Mouse (Mus musculus): ENCODE measurements around the gene Arhgef1. TPM values are rescaled to one million over a fixed set of nuclear protein-coding genes. Genes with fewer than 3 reads are reported as not detected.
A peak's percentile ranks its signal among the peaks of the same experiment; 100 is the strongest.

The Arhgef1 gene
- polyA plus RNA-seq (2015; fragmentation: Nextera tagmentation; extraction: Ambion mirVana): 86.9 and 97.5 TPM in 2 replicates

GRCm38 (mm10) chr7:24902630-24903443 is at the start of gene Arhgef1:
Gene Arhgef1 (plus strand): TSS chr7:24902912.
- peak within 1 kb of the TSS; percentile 78 for H3K4me3 ChIP-seq (replicated peaks)
- H3K27me3 ChIP-seq (replicated peaks): no peaks in the 10 kb centered on the region
- H3K27ac ChIP-seq: peak within 1 kb of the TSS; percentile 93
- no peaks in the 10 kb centered on the region for H3K9me3 ChIP-seq
- WGBS: 3% methylated on average over 65 of the region's 68 CpGs
- ATAC-seq (ENCODE audit: insufficient read depth, low FRiP score, low read depth): no peak; the same call in 1 of the 2 replicates
- H3K4me2 ChIP-seq: peak within 1 kb of the TSS; percentile 76
- no peaks in the 10 kb centered on the region; the same call in 1 of the 2 replicates for H3K36me3 ChIP-seq
- peak within 1 kb of the TSS; percentile 57 for H3K9ac ChIP-seq
- H3K4me1 ChIP-seq: peaks cover 33% of the 10 kb centered on the region

GRCm38 (mm10) chr7:24853233-24853563 is 49.5 kb upstream of the Arhgef1 start:
- no peaks in the 10 kb centered on the region for H3K4me1 ChIP-seq
- no peaks in the 10 kb centered on the region for H3K9me3 ChIP-seq
- H3K4me3 ChIP-seq (replicated peaks): no peak overlapping the region
- peak; percentile 41; the same call in 1 of the 2 replicates for ATAC-seq (ENCODE audit: insufficient read depth, low FRiP score, low read depth)
- no peak overlapping the region for H3K4me2 ChIP-seq
- H3K36me3 ChIP-seq: no peaks in the 10 kb centered on the region
- no peaks in the 10 kb centered on the region for H3K27me3 ChIP-seq (replicated peaks)
- no peak overlapping the region for H3K9ac ChIP-seq
- no peak overlapping the region for H3K27ac ChIP-seq

- Histone ChIP-seq H3K9me3 (no peaks in the 10 kb centered on the region), H3K27ac (peak overlapping the region; percentile 4; the same call in 1 of the 2 replicates), H3K27me3 (replicated peaks) (no peaks in the 10 kb centered on the region), H3K36me3 (no peaks in the 10 kb centered on the region), H3K4me3 (replicated peaks) (no peak overlapping the region), H3K4me1 (no peaks in the 10 kb centered on the region), H3K4me2 (no peak overlapping the region), H3K9ac (no peak overlapping the region)
- no peak for ATAC-seq (ENCODE audit: insufficient read depth, low FRiP score, low read depth)
- WGBS: 28% methylated on average over 7 of the region's 7 CpGs
Observed at GRCm38 (mm10) chr7:24853695-24854094, 49.0 kb upstream of the Arhgef1 start.

GRCm38 (mm10) chr7:24856460-24857120 is 46.1 kb upstream of the Arhgef1 start:
- 54% methylated on average over 6 of the region's 6 CpGs for WGBS

DNA sequence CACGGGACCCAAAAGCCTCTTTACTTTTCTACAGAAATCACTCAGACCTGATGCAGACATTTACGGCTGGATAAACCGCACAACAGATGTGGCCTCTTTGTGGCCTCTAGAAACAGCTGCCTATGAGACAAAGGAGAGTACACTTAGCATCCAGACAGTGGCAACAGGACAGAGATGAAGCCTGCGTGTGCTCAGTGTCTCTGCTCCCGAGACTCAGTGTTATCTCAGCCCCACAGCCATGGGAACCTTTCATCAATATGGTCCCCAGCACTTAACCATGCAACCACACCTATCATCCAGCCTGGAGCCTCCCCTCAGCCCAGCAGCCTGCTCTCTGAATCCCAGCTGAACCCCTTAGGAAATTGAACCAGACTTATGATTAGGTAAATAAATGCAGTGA is 43.5 kb upstream of the Arhgef1 start:
- no peaks in the 10 kb centered on the region for H3K4me1 ChIP-seq
- ATAC-seq (ENCODE audit: insufficient read depth, low FRiP score, low read depth): peak; percentile 90; the same call in 1 of the 2 replicates
- no peaks in the 10 kb centered on the region for H3K9me3 ChIP-seq
- WGBS: 68% methylated on average over 5 of the region's 5 CpGs
- no peaks in the 10 kb centered on the region for H3K36me3 ChIP-seq
- no peaks in the 10 kb centered on the region for H3K27me3 ChIP-seq (replicated peaks)
- no peak overlapping the region for H3K4me3 ChIP-seq (replicated peaks)
- no peak overlapping the region for H3K9ac ChIP-seq
- no peak overlapping the region for H3K4me2 ChIP-seq
- no peak overlapping the region for H3K27ac ChIP-seq

More at GRCm38 (mm10) chr7:24856460-24857120, 46.1 kb upstream of the Arhgef1 start:
- Histone ChIP-seq H3K9ac (no peak overlapping the region), H3K27me3 (replicated peaks) (no peaks in the 10 kb centered on the region), H3K9me3 (no peaks in the 10 kb centered on the region), H3K36me3 (no peaks in the 10 kb centered on the region), H3K4me2 (no peak overlapping the region), H3K4me1 (no peaks in the 10 kb centered on the region), H3K4me3 (replicated peaks) (no peak overlapping the region), H3K27ac (no peak overlapping the region)
- no peak for ATAC-seq (ENCODE audit: insufficient read depth, low FRiP score, low read depth)

DNA sequence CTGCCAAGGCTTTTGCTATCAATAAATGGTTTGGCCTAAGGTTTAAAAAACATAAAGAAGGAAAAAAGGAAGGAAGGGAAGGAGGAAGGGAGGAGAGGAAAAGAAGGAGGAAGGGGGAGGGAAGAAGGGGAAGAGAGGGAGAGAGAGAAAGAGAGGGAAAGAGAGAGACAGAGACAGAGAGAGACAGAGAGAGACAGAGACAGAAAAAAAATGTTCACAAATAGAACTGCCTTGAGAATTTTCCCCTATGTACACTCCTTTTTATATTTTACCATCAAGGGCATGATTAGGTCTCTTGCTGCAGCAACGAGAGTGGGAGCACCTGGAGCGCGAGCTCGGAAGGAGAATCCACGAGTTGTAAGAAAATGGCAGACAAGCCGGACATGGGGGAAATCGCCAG is 40.8 kb upstream of the Arhgef1 start, which contains the start of gene Gm9844:
Gene Gm9844 (plus strand): TSS at position 301 of the 400 bp plus-strand sequence.
- 77% methylated on average over 7 of the region's 7 CpGs for WGBS
- Histone ChIP-seq H3K4me2 (no peak within 1 kb of the TSS), H3K9ac (no peak within 1 kb of the TSS), H3K27ac (no peak within 1 kb of the TSS), H3K4me1 (no peaks in the 10 kb centered on the region), H3K9me3 (no peaks in the 10 kb centered on the region), H3K27me3 (replicated peaks) (no peaks in the 10 kb centered on the region), H3K36me3 (no peaks in the 10 kb centered on the region), H3K4me3 (replicated peaks) (no peak within 1 kb of the TSS)
- no peak for ATAC-seq (ENCODE audit: insufficient read depth, low FRiP score, low read depth)

- no peak overlapping the region for H3K9ac ChIP-seq
- ATAC-seq (ENCODE audit: insufficient read depth, low FRiP score, low read depth): no peak
- H3K27me3 ChIP-seq (replicated peaks): no peaks in the 10 kb centered on the region
- H3K27ac ChIP-seq: no peak overlapping the region
- no peak overlapping the region for H3K4me2 ChIP-seq
- H3K9me3 ChIP-seq: no peaks in the 10 kb centered on the region
- no peak overlapping the region for H3K4me3 ChIP-seq (replicated peaks)
- no peaks in the 10 kb centered on the region for H3K4me1 ChIP-seq
- 79% methylated on average over 4 of the region's 4 CpGs for WGBS
- H3K36me3 ChIP-seq: no peaks in the 10 kb centered on the region
Observed at GRCm38 (mm10) chr7:24862853-24863252, 39.9 kb upstream of the Arhgef1 start.

- no peak overlapping the region for H3K4me3 ChIP-seq (replicated peaks)
- H3K9me3 ChIP-seq: no peaks in the 10 kb centered on the region
- no peak overlapping the region for H3K9ac ChIP-seq
- H3K36me3 ChIP-seq: no peaks in the 10 kb centered on the region
- 33% methylated on average over 6 of the region's 6 CpGs for WGBS
- H3K4me2 ChIP-seq: no peak overlapping the region
- H3K27ac ChIP-seq: no peak overlapping the region
- H3K27me3 ChIP-seq (replicated peaks): no peaks in the 10 kb centered on the region
- ATAC-seq (ENCODE audit: insufficient read depth, low FRiP score, low read depth): no peak
- H3K4me1 ChIP-seq: no peaks in the 10 kb centered on the region
Observed at GRCm38 (mm10) chr7:24864156-24864555, 38.6 kb upstream of the Arhgef1 start.

DNA sequence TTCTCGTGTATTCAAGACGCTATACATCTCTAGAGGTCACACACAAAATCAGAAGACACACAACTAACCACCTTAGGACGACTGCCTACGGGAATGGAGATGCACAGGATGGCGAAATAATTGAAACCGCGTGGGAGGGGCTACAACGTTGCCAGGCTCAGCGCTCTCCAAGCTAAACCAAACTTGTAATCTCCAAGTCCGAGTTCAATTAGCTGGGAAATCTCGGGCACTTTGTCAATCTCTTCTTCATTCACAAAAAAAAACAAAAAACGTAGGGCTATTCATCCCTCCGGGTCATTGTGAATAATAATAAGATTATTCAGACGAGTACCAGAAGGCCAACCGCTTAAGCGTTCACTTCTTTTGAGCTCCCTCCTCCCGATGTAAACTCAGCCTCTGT is 33.6 kb upstream of the Arhgef1 start:
- ATAC-seq (ENCODE audit: insufficient read depth, low FRiP score, low read depth): no peak
- no peaks in the 10 kb centered on the region for H3K9me3 ChIP-seq
- H3K4me2 ChIP-seq: no peak overlapping the region
- no peak overlapping the region for H3K4me3 ChIP-seq (replicated peaks)
- H3K9ac ChIP-seq: no peak overlapping the region
- H3K27ac ChIP-seq: no peak overlapping the region
- H3K36me3 ChIP-seq: no peaks in the 10 kb centered on the region
- 0 out of 2 replicates have a peak, but pooled peaks cover 7% of the 10 kb centered on the region for H3K27me3 ChIP-seq (replicated peaks)
- H3K4me1 ChIP-seq: no peaks in the 10 kb centered on the region
- WGBS: 56% methylated on average over 17 of the region's 17 CpGs

GRCm38 (mm10) chr7:24869532-24870165 is 33.1 kb upstream of the Arhgef1 start, which contains the start of the genes Lypd4 and Dmrtc2:
Gene Lypd4 (minus strand): TSS chr7:24869941.
Gene Dmrtc2 (plus strand): TSS chr7:24870057.
- WGBS: 46% methylated on average over 41 of the region's 41 CpGs
- ATAC-seq (ENCODE audit: insufficient read depth, low FRiP score, low read depth): no peak

DNA sequence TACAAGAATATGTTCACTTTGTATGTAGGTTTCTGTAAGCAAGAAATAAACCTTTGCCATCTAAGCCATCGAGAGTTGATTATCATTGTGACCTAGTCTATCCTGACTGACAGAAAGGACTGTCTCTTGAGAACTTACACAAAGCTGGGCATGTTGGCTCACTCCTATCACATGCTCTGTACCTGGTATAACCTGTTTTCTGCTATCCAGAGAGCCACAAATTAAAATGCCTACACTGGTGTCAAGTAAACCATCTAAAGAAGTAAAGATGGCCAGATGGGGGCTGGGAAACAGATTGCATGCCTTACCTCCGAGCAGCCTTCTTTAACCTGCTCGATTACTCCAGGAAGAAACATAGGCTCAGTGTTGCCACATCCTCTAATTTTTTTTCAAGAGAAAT is 25.1 kb upstream of the Arhgef1 start:
- Histone ChIP-seq H3K4me3 (replicated peaks) (no peak overlapping the region), H3K27ac (no peak overlapping the region), H3K9me3 (no peaks in the 10 kb centered on the region), H3K27me3 (replicated peaks) (no peaks in the 10 kb centered on the region), H3K36me3 (no peaks in the 10 kb centered on the region), H3K9ac (no peak overlapping the region), H3K4me1 (no peaks in the 10 kb centered on the region), H3K4me2 (no peak overlapping the region)
- no peak for ATAC-seq (ENCODE audit: insufficient read depth, low FRiP score, low read depth)
- 61% methylated on average over 3 of the region's 3 CpGs for WGBS

More at GRCm38 (mm10) chr7:24869532-24870165, 33.1 kb upstream of the Arhgef1 start, which contains the start of the genes Lypd4 and Dmrtc2:
- Histone ChIP-seq H3K9me3 (no peaks in the 10 kb centered on the region), H3K4me3 (replicated peaks) (no peak within 1 kb of the TSS), H3K36me3 (no peaks in the 10 kb centered on the region), H3K27me3 (replicated peaks) (0 out of 2 replicates have a peak, but pooled peaks cover 7% of the 10 kb centered on the region), H3K4me2 (no peak within 1 kb of the TSS), H3K27ac (no peak within 1 kb of the TSS), H3K9ac (no peak within 1 kb of the TSS), H3K4me1 (no peaks in the 10 kb centered on the region)
